Mouse (Mus musculus) myocyte (in vitro differentiated cells): ENCODE data around the gene Nupl1.

ENCODE experiments used
- CEBPB ChIP-seq: IDR thresholded peaks from 2 replicates; pipeline ENCODE4 v1.6.1; 2011; ENCODE audit warnings: mild to moderate bottlenecking, moderate library complexity; ENCODE audit not compliant: poor library complexity, insufficient read depth, severe bottlenecking
- E2F4 ChIP-seq: IDR thresholded peaks from one replicate; pipeline ENCODE4 v1.6.1; 2011; ENCODE audit warnings: mild to moderate bottlenecking, control low read depth, moderate library complexity; ENCODE audit not compliant: insufficient read depth
- MAX ChIP-seq: IDR thresholded peaks from one replicate; pipeline ENCODE4 v1.6.1; 2011; ENCODE audit warnings: low read depth, mild to moderate bottlenecking, control low read depth
- MYOD1 ChIP-seq, 3 experiments: IDR thresholded peaks; one replicate each; pipeline ENCODE4 v1.6.1; 2011; ENCODE audit warnings: control low read depth in 2 of 3, low read depth in 2 of 3, mild to moderate bottlenecking in 2 of 3, moderate library complexity in 1 of 3; ENCODE audit not compliant: insufficient read length in 2 of 3, control insufficient read depth in 1 of 3
- MYOG ChIP-seq, 3 experiments: IDR thresholded peaks; one replicate each; pipeline ENCODE4 v1.6.1; 2011; ENCODE audit warnings: control low read depth in 2 of 3, low read depth in 2 of 3, mild to moderate bottlenecking in 2 of 3; ENCODE audit not compliant: insufficient read length in 2 of 3, control insufficient read depth in 1 of 3, insufficient read depth in 1 of 3
- POLR2A ChIP-seq: IDR thresholded peaks from one replicate; pipeline ENCODE4 v1.6.1; 2011; ENCODE audit warnings: low read depth, mild to moderate bottlenecking, control low read depth, moderate library complexity; ENCODE audit not compliant: insufficient read length
- SRF ChIP-seq: IDR thresholded peaks from one replicate; pipeline ENCODE4 v1.6.1; 2011; ENCODE audit warnings: low read depth; ENCODE audit not compliant: control insufficient read depth, insufficient read length
- USF1 ChIP-seq: IDR thresholded peaks from one replicate; pipeline ENCODE4 v1.6.1; 2011; ENCODE audit warnings: low read depth, mild to moderate bottlenecking, control low read depth, moderate library complexity

DNA sequence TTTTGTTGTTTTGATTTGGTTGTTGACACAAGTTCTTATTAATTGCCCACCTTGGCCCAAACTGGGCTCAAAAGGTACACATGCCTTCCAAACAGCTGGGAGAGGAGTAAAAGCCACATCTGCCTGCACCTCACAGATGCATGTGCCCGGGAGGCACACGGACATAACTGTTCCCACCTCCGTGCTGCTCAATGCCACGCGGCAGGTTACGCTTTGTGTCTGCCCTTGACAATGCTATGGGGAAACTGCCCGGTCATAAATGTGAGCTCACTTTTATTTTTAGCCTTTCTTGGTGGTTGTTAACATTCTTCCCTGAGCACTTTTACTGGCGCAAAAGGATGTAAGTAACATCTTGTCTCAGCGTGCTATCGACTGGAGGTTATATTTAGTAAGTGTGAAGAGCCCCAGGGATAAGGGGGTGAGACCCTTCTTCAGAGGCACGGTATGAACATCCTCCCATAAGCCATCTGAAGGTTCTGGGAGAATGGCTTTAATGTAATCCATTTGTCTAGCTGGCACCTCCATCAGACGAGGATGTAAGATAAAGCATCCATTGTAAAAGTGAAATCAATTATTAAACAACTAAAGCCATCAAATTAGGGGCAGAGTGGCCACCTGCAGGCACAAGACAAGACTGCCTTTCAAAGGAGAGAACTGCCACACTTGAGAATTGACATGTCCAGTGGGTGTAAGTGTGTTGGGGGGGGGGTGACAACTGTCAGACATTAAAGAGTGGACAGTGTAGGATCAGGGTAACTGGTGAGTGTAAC is 78.8 kb downstream of the Nupl1 start:
- no peak for TF ChIP-seq MYOD1 (IDR thresholded peaks at IDR 0.05; ENCODE audit: control insufficient read depth in 1 of 3, insufficient read length in 2 of 3, low read depth in 2 of 3)
- no peak for TF ChIP-seq E2F4
- TF ChIP-seq USF1, result no peak
- TF ChIP-seq MAX, result no peak
- TF ChIP-seq POLR2A, result no peak
- no peak for TF ChIP-seq SRF
- TF ChIP-seq CEBPB, result no peak
- TF ChIP-seq MYOG (IDR thresholded peaks at IDR 0.05; ENCODE audit: control insufficient read depth in 1 of 3, insufficient read depth in 1 of 3, insufficient read length in 2 of 3, low read depth in 2 of 3), result no peak
